Mouse (Mus musculus): ENCODE measurements around the gene Abhd17c. TPM values are rescaled to one million over a fixed set of nuclear protein-coding genes. Genes with fewer than 3 reads are reported as not detected.

The Abhd17c gene
- polyA plus RNA-seq, 1 experiment: 8.1 TPM

- no peak overlapping the region for H3K4me3 ChIP-seq (replicated peaks)
- H3K36me3 ChIP-seq (replicated peaks; ENCODE audit: low read length): no peaks in the 10 kb centered on the region
- no peaks in the 10 kb centered on the region for H3K9me3 ChIP-seq
- no peaks in the 10 kb centered on the region for H3K4me1 ChIP-seq
- H3K27me3 ChIP-seq (replicated peaks): peaks cover 9% of the 10 kb centered on the region
- TF ChIP-seq GATA1 (IDR thresholded peaks at IDR 0.05; ENCODE audit: borderline replicate concordance, low read length): no peak
- TF ChIP-seq FLI1 (IDR thresholded peaks at IDR 0.05; ENCODE audit: low read length): no peak
These were observed 91.9 kb downstream of the Abhd17c start for GRCm38 (mm10) chr7:84059799-84060198.

Other genes with a start within 250 kb of the Abhd17c start
- gene Cemip, start 65.4 kb downstream of the Abhd17c start, polyA plus RNA-seq (2012; ENCODE audit: insufficient read depth, low replicate concordance): 0.60 and 1.2 TPM in 2 replicates